Comparison of ENCODE assay signal across 15 mouse cellular contexts in the genomic region with DNA sequence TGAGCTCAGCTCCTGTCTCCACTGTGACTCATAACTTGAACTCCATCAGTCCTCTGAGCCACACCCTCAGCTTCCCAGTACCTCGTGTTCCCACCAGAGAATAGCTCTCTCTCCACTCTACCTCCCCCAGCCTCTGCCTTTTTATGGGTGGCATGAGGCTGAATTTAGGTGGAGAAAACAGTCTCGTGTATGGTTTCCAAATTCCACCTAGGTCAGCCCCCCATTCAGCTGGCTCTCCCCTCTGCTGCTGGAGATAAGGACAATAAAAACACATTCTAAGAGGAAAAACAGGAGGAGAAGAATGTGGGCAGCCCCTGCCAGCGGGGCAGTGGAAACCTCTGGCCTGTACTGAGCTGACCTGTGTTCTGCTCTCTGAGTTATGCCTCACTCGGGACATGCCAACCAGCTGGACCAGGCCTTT. TPM values are rescaled to one million over a fixed set of nuclear protein-coding genes. Genes with fewer than 3 reads are reported as not detected.
DNase-seq lines count a peak whose midpoint lies in the region; ATAC-seq and TF ChIP-seq lines count a peak whose summit lies in the region.
"Had no signal": no experiment of that assay in that cellular context is flagged by ENCODE, and none has a peak within 500 bp of the region (broad histone marks: within the 10 kb centered on the region; RNA-seq: fewer than 3 reads in every experiment).

No protein-coding gene starts in this region.

- H3K27me3 ChIP-seq in heart, embryonic 10.5 days (ENCODE audit: insufficient read depth, poor library complexity, severe bottlenecking) = no peaks in the 10 kb centered on the region
- no peaks in the 10 kb centered on the region for H3K27me3 ChIP-seq in midbrain, postnatal 0 days (ENCODE audit: insufficient read depth, low read length)
- H3K27me3 ChIP-seq: hindbrain, embryonic 12.5 days; lung, embryonic 15.5 days; midbrain, embryonic 12.5 days had no signal

- no peak for TF ChIP-seq CTCF in embryonic fibroblast, embryonic 13.5 days (IDR thresholded peaks at IDR 0.05; ENCODE audit: borderline replicate concordance, insufficient read depth, low read length)
- no peak for TF ChIP-seq CTCF in midbrain, postnatal 0 days (IDR thresholded peaks at IDR 0.05)

- no peak for TF ChIP-seq POLR2A in embryonic fibroblast, embryonic 13.5 days (IDR thresholded peaks at IDR 0.05; ENCODE audit: low read depth, low read length)

- ATAC-seq in midbrain, postnatal 0 days (ENCODE audit: low FRiP score) = no peak

- no peak overlapping the region for H3K27ac ChIP-seq in heart, embryonic 10.5 days
- H3K27ac ChIP-seq in embryonic fibroblast, embryonic 13.5 days (ENCODE audit: insufficient read depth, low read length) = 0 out of 2 replicates have a peak overlapping the region, but pooled peaks have one; percentile 5
- no peak overlapping the region for H3K27ac ChIP-seq in midbrain, postnatal 0 days (ENCODE audit: low read depth, low read length)
- H3K27ac ChIP-seq: hindbrain, embryonic 12.5 days; lung, embryonic 15.5 days; midbrain, embryonic 12.5 days had no signal

- no peak overlapping the region for H3K9ac ChIP-seq in midbrain, postnatal 0 days (replicated peaks; ENCODE audit: low read length, poor library complexity, severe bottlenecking)
- H3K9ac ChIP-seq: hindbrain, embryonic 12.5 days; lung, embryonic 15.5 days; midbrain, embryonic 12.5 days had no signal

- peak; percentile 26 to 60 for DNase-seq in heart, adult 9 months (ENCODE audit: low spot score in 2 of 2)
- no peak for DNase-seq in heart, embryonic 10.5 days (ENCODE audit: low spot score)
- peak; percentile 39 for DNase-seq in urinary bladder, postnatal 14 days (ENCODE audit: low spot score)
- no peak for DNase-seq in urinary bladder, postnatal 4 days (ENCODE audit: low spot score in 2 of 2)
- DNase-seq in skeletal muscle tissue, adult 2 months (ENCODE audit: low read depth, low spot score) = peak; percentile 58
- no peak for DNase-seq in midbrain, postnatal 0 days (ENCODE audit: low spot score)
- no peak for DNase-seq in T-cell, adult 2 months (ENCODE audit: low spot score)
- DNase-seq: cerebellum, adult 8-10 months; kidney, adult 2 months; right cerebral cortex, postnatal 14 days; thymus, postnatal 25 days had no signal

- no peak overlapping the region for H3K4me2 ChIP-seq in midbrain, postnatal 0 days (ENCODE audit: low read depth, low read length, poor library complexity, severe bottlenecking)
- H3K4me2 ChIP-seq: hindbrain, embryonic 12.5 days; lung, embryonic 15.5 days; midbrain, embryonic 12.5 days had no signal

- 32% methylated on average over 4 of the region's 4 CpGs for WGBS in heart, embryonic 10.5 days
- WGBS in midbrain, postnatal 0 days = 79% methylated on average over 4 of the region's 4 CpGs

- no peaks in the 10 kb centered on the region for H3K36me3 ChIP-seq in heart, embryonic 10.5 days
- no peaks in the 10 kb centered on the region for H3K36me3 ChIP-seq in midbrain, postnatal 0 days (ENCODE audit: insufficient read depth, low read length)
- H3K36me3 ChIP-seq: hindbrain, embryonic 12.5 days; lung, embryonic 15.5 days; midbrain, embryonic 12.5 days had no signal

- H3K4me3 ChIP-seq in heart, embryonic 10.5 days = no peak overlapping the region
- H3K4me3 ChIP-seq in embryonic fibroblast, embryonic 13.5 days (ENCODE audit: insufficient read depth, low read length) = no peak overlapping the region
- H3K4me3 ChIP-seq in midbrain, postnatal 0 days (ENCODE audit: low read depth, low read length) = no peak overlapping the region
- H3K4me3 ChIP-seq: hindbrain, embryonic 12.5 days; lung, embryonic 15.5 days; midbrain, embryonic 12.5 days had no signal

- peaks cover 27% of the 10 kb centered on the region for H3K4me1 ChIP-seq in heart, embryonic 10.5 days
- peaks cover 6% of the 10 kb centered on the region; the same call in 1 of the 2 replicates for H3K4me1 ChIP-seq in embryonic fibroblast, embryonic 13.5 days (ENCODE audit: control insufficient read depth, insufficient read depth, low read length)
- no peaks in the 10 kb centered on the region for H3K4me1 ChIP-seq in midbrain, postnatal 0 days (ENCODE audit: insufficient read depth, low read length)
- H3K4me1 ChIP-seq: hindbrain, embryonic 12.5 days; lung, embryonic 15.5 days; midbrain, embryonic 12.5 days had no signal

- no peaks in the 10 kb centered on the region for H3K9me3 ChIP-seq in heart, embryonic 10.5 days
- no peaks in the 10 kb centered on the region for H3K9me3 ChIP-seq in midbrain, postnatal 0 days (ENCODE audit: low read length)
- H3K9me3 ChIP-seq: hindbrain, embryonic 12.5 days; lung, embryonic 15.5 days; midbrain, embryonic 12.5 days had no signal

RNA-seq across cellular contexts. Expression of a gene that starts 28.4 kb away (rescaled TPM):
- polyA plus RNA-seq in heart, embryonic 10.5 days (2016; fragmentation: Nextera tagmentation; extraction: Ambion mirVana) = 3.4 and 5.3 TPM in 2 replicates
- polyA plus RNA-seq in embryonic fibroblast, embryonic 13.5 days (2011; ENCODE audit: insufficient read length, low read depth, missing spikeins) = 3.4 and 11.5 TPM in 2 replicates
- 11.4 and 11.9 TPM in 2 replicates for total RNA-seq in midbrain, postnatal 0 days (2014; rRNA removed)
- 6.3 and 6.5 TPM in 2 replicates for polyA plus RNA-seq in midbrain, postnatal 0 days (2015; fragmentation: Nextera tagmentation; extraction: Ambion mirVana)

Comparison
In these comparisons a context has a peak if more than half of its experiments do, and no peak if none do; other contexts are left out.
1. DNase-seq: peak in heart, adult 9 months (2 of 2), urinary bladder, postnatal 14 days (single experiment) and skeletal muscle tissue, adult 2 months (single experiment); none in heart, embryonic 10.5 days (single experiment), urinary bladder, postnatal 4 days (0 of 2), midbrain, postnatal 0 days (single experiment) and T-cell, adult 2 months (single experiment).